Mouse (Mus musculus) embryonic fibroblast, embryonic 13.5 days (primary cell): Measurements from ENCODE around the gene Rusc1. TPM values are rescaled to one million over a fixed set of nuclear protein-coding genes. Genes with fewer than 3 reads are reported as not detected.
"Not testable (repeated sequence)": the region's sequence is repeated elsewhere in the genome, so short reads cannot be mapped to it uniquely, and the experiment has no call there.

Experiments
- H3K27ac ChIP-seq: 2 replicates; pipeline ENCODE4 v1.5.1; 2012; ENCODE audit warnings: low read length, control low read depth, inconsistent platforms; ENCODE audit not compliant: insufficient read depth
- H3K4me1 ChIP-seq: 2 replicates; pipeline ENCODE4 v1.6.1; 2011; ENCODE audit warnings: low read length; ENCODE audit not compliant: control insufficient read depth, insufficient read depth
- H3K4me3 ChIP-seq: 2 replicates; pipeline ENCODE4 v1.5.1; 2011; ENCODE audit warnings: mild to moderate bottlenecking, control low read depth, low read length; ENCODE audit not compliant: insufficient read depth
- CTCF ChIP-seq: IDR thresholded peaks from 2 replicates; pipeline ENCODE4 v1.5.1; 2011; ENCODE audit warnings: mild to moderate bottlenecking, control low read depth, low read length, moderate library complexity, borderline replicate concordance; ENCODE audit not compliant: insufficient read depth
- POLR2A ChIP-seq: IDR thresholded peaks from 2 replicates; pipeline ENCODE4 v1.6.1; 2011; ENCODE audit warnings: low read depth, mild to moderate bottlenecking, control low read depth, low read length, moderate library complexity
- polyA plus RNA-seq: library from polyadenylated mRNA; stranded (reverse); fragments of >200 nt; gene quantifications from 2 replicates; pipeline ENCODE4 v1.2.4, GENCODE M21; 2011; ENCODE audit warnings: low read depth; ENCODE audit not compliant: missing spikeins, insufficient read length

Gene Rusc1
- polyA plus RNA-seq, 1 experiment, result 17.8 TPM

DNA sequence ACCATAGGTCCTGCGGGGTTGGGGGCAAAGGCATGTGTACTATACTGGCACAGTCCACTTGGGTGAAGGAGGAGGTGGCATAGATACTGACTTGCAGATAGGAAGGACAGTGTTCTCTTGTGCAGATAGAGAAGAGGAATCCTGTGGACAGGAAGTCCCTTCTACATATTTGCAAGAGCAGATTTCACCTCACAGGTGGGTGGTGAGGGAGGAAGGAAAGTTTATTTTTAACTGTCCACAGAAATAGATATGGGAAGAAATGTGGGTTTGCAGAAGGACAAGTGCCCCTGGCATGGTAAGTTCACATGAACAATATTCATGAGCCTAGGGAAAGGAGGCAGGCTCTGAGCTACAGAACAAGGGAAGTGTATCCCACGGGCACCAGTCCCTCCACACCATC is 9.0 kb downstream of the Rusc1 start:
- Histone ChIP-seq H3K27ac (no peak overlapping the region), H3K4me1 (no peaks in the 10 kb centered on the region), H3K4me3 (no peak overlapping the region)
- TF ChIP-seq POLR2A, result no peak

DNA sequence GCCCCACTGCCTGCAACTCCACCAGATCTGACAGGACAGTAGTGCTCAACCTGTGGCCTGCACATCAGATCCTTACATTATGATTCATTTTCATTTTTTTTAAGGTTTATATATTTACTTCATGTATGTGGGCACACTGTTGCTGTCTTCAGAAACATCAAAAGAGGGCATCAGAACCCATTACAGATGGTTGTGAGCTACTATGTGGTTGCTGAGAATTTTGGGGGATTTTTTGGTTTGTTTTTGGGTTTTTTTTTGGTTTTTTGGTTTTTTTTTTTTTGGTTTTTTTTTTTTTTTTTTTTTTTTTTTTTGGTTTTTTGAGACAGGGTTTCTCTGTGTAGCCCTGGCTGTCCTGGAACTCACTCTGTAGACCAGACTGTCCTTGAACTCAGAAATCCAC is 10.8 kb downstream of the Rusc1 start:
- H3K4me3 ChIP-seq, H3K4me1 ChIP-seq, H3K27ac ChIP-seq: not testable (repeated sequence)

DNA sequence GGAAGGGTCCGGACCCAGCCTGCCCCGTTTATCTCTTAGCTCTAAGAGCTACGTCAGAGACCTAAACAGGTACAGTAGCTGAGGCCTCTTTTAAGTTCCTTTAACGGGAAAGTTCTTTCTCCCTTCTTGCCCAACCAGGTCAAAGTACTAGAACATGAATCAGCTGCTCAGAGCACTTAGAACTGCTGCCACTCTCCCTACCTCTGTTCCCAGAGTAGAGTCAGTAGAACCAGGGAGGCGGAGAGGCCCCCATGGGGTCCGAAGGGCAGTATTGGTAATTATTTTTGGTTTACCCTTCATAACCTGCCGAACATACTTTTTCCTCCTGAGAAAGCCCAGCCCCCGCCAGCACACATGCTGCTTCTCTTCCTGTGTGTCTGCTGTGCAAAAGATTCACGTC is 15.7 kb downstream of the Rusc1 start:
- no peaks in the 10 kb centered on the region for H3K4me1 ChIP-seq
- no peak overlapping the region for H3K4me3 ChIP-seq
- TF ChIP-seq POLR2A, result no peak
- TF ChIP-seq CTCF, result no peak
- no peak overlapping the region for H3K27ac ChIP-seq

DNA sequence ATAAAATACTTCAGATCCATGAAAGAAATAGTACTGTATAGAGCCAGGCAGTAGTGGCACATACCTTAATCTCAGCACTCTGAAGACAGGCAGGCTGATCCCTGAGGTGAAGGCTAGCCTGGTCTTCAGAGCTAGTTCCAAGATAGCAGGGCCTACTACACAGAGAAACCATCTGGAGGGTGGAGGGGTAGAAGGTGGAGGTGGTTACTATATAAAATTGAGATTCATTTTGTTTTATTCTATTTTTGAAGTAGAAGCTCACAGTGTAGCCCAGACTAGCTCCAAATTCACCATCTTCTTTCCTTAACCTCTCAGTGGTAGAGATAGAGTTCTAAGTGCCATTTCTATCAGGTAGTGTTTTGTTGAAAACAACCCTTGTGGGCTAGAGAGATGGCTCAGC is 25.8 kb downstream of the Rusc1 start:
- Histone ChIP-seq H3K27ac (no peak overlapping the region), H3K4me1 (no peaks in the 10 kb centered on the region), H3K4me3 (no peak overlapping the region)
- no peak for TF ChIP-seq CTCF
- TF ChIP-seq POLR2A, result no peak

DNA sequence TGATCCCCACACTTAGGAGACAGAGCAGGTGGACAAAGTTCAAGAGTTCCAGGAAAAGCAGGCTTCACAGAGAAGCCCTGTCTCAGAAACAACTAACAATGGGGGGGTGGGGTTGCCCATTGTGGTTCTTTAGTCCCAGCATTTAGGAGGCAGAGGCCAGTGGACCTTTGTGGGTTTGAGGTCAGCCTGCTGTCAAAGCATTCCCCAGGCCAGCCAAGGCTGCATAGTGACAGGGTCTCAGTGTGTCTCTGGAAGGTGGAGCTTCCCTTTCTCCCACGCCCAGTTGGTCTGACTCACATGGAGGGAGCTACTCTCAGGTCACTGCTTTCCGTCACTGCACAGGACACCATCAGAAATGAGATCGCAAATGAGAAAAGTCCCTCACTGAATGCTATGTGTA is 31.4 kb downstream of the Rusc1 start:
- Histone ChIP-seq H3K4me1 (no peaks in the 10 kb centered on the region), H3K4me3 (no peak overlapping the region), H3K27ac (no peak overlapping the region)
- TF ChIP-seq CTCF (no peak), POLR2A (no peak)

DNA sequence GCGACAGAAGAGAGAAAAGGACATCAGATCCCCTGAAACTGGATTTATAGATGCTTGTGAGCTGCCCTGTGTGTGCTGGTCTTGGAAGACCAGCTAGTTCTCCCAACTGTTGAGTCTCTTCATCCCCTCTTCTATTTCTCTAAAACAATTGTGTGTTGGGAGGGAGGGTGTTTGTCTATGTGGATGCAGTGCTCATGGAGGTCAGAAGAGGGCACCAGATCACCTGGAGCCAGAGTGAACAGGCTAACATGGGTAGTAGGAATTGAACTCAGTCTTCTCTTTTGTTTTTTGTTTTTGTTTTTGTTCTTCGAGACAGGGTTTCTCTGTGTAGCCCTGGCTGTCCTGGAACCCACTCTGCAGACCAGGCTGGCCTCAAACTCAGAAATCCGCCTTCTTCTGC is 34.3 kb downstream of the Rusc1 start:
- H3K27ac ChIP-seq, result no peak overlapping the region
- H3K4me1 ChIP-seq, result no peaks in the 10 kb centered on the region
- H3K4me3 ChIP-seq, result no peak overlapping the region
- TF ChIP-seq POLR2A (no peak), CTCF (peak; percentile 53; the same call in 1 of the 2 replicates)

DNA sequence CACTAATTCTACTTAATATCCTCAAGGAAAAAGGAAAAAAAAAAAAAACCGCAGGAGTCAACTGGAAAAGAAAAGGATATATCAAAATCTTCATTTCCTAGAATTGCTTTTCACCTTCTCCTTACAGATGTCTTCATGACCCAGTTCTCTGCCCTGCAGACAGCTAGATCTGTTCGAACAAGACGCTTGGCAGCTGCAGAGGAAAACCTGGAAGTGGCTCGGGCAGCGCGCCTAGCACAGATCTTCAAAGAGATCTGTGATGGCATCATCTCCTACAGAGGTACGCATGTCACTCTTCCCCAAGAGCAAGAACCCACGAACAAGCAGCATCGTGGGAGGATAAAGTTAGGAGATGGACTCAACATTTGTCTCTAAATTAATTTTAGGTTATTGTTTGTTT is 34.8 kb downstream of the Rusc1 start:
- no peaks in the 10 kb centered on the region for H3K4me1 ChIP-seq
- no peak overlapping the region for H3K4me3 ChIP-seq
- no peak for TF ChIP-seq POLR2A
- H3K27ac ChIP-seq, result no peak overlapping the region

DNA sequence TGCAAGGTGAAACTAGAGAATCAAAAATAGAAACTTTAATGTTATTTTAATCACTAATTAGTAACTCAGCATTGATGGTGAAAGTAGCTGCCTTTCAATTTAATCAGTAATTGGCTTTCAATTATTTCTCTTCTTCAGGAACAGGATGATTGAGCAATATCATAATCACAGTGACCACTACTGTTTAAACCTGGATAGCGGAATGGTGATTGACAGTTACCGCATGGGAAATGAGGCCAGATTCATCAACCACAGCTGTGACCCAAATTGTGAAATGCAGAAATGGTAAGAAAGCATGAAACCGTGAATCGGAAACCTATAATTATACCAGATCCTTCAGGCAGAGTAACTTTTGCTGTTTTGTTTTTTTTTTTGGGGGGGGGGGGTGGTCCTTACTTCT is 49.8 kb downstream of the Rusc1 start:
- Histone ChIP-seq H3K4me1 (no peaks in the 10 kb centered on the region), H3K4me3 (no peak overlapping the region), H3K27ac (no peak overlapping the region)
- no peak for TF ChIP-seq POLR2A
- TF ChIP-seq CTCF, result no peak

Other genes with a start within 250 kb of the Rusc1 start
- gene Msto1, start 179.3 kb downstream of the Rusc1 start, polyA plus RNA-seq, result 21.5 and 27.5 TPM in 2 replicates
- gene Ash1l, start 142.7 kb downstream of the Rusc1 start, polyA plus RNA-seq, result 47.4 and 50.1 TPM in 2 replicates
- 111 and 136 TPM in 2 replicates for gene Dap3, start 142.1 kb downstream of the Rusc1 start, polyA plus RNA-seq
- gene Gm43738, start 7.8 kb upstream of the Rusc1 start, polyA plus RNA-seq, result not detected in 2 replicates
- gene Fdps, start 8.6 kb upstream of the Rusc1 start, polyA plus RNA-seq, result 145 and 176 TPM in 2 replicates
- not detected in 2 replicates for gene Pklr, start 42.8 kb upstream of the Rusc1 start, polyA plus RNA-seq
- gene Hcn3, start 66.9 kb upstream of the Rusc1 start, polyA plus RNA-seq, result 0.32 and 1.0 TPM in 2 replicates
- 45.3 and 57.5 TPM in 2 replicates for gene Clk2, start 71.5 kb upstream of the Rusc1 start, polyA plus RNA-seq
- 75.7 and 91.2 TPM in 2 replicates for gene Scamp3, start 84.2 kb upstream of the Rusc1 start, polyA plus RNA-seq
- gene Fam189b, start 89.8 kb upstream of the Rusc1 start, polyA plus RNA-seq, result 46.9 and 49.5 TPM in 2 replicates
- gene Gba, start 109.6 kb upstream of the Rusc1 start, polyA plus RNA-seq, result 86.8 and 103 TPM in 2 replicates
- 60.8 and 83.1 TPM in 2 replicates for gene Thbs3, start 121.9 kb upstream of the Rusc1 start, polyA plus RNA-seq
- 96.9 and 98.6 TPM in 2 replicates for gene Mtx1, start 133.8 kb upstream of the Rusc1 start, polyA plus RNA-seq
- gene Muc1, start 135.7 kb upstream of the Rusc1 start, polyA plus RNA-seq, result 1.1 and 2.5 TPM in 2 replicates
- gene Krtcap2, start 152.7 kb upstream of the Rusc1 start, polyA plus RNA-seq, result 265 and 289 TPM in 2 replicates
- gene Trim46, start 153.0 kb upstream of the Rusc1 start, polyA plus RNA-seq, result 14.2 and 24.2 TPM in 2 replicates
- gene Dpm3, start 166.0 kb upstream of the Rusc1 start, polyA plus RNA-seq, result 47.2 and 51.3 TPM in 2 replicates
- 91.5 and 103 TPM in 2 replicates for gene Slc50a1, start 177.3 kb upstream of the Rusc1 start, polyA plus RNA-seq
- 4.1 and 7.1 TPM in 2 replicates for gene Efna1, start 187.8 kb upstream of the Rusc1 start, polyA plus RNA-seq
- gene Efna3, start 229.7 kb upstream of the Rusc1 start, polyA plus RNA-seq, result 7.1 and 8.7 TPM in 2 replicates
- 11.2 and 11.4 TPM in 2 replicates for gene Efna4, start 244.7 kb upstream of the Rusc1 start, polyA plus RNA-seq